Mouse (Mus musculus) gastrocnemius, postnatal 10 days (tissue): ENCODE measurements around the gene Mrpl20. TPM values are rescaled to one million over a fixed set of nuclear protein-coding genes. Genes with fewer than 3 reads are reported as not detected.
A peak's percentile ranks its signal among the peaks of the same experiment; 100 is the strongest.

Source experiments
- DNase-seq: peaks from one replicate; pipeline ENCODE4 v3.0.0; 2021; ENCODE audit warnings: mixed read lengths
- long read RNA-seq, 2 experiments: library from polyadenylated mRNA; stranded (forward); transcript quantifications; one replicate each; pipeline ENCODE4 v2.0.0; 2021
- total RNA-seq, 2 experiments: library from RNA; stranded (reverse); gene quantifications; 2 replicates each; pipeline ENCODE4 v1.2.3; 2021

Mrpl20 gene
- total RNA-seq: 10 to 100 TPM; 56.6 to 58.0 TPM
- long read RNA-seq, experiment 1, transcript Mrpl20-201 (4 exons, 764 nt): major isoform, 44 of 48 reads
- long read RNA-seq, experiment 1, partial matches to known transcripts: 0 of 48 reads
- long read RNA-seq, experiment 1, other reads (novel, unspliced or antisense): 3 of 48 reads
- long read RNA-seq, experiment 2, transcript Mrpl20-201 (4 exons, 764 nt): major isoform, 42 of 42 reads
- long read RNA-seq, experiment 2, partial matches to known transcripts: 0 of 42 reads
- long read RNA-seq, experiment 2, other reads (novel, unspliced or antisense): 0 of 42 reads

- DNase-seq: no peak
Observed at GRCm38 (mm10) chr4:155802741-155803339, at the start of gene Mrpl20. Gene Mrpl20, plus strand, starts transcription at chr4:155802878.

DNA sequence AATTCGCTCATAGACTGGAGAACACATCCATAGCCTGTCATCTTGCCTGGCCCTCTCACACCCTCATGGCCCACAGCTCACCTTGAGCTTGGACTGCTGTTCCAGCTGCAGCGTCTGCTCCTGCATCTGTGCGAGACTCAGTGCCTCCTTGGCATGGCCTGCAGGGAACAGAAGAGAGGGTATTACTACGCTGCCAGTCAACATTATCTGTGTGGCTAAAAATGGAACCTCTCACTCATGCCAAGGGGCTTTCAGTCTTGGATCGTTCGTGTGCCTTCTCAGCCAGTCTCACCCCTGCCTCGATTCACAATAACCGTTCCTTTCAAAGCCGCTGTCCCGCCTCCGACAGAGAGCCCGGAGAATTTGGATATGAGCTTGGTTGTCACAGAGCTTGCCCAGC, 45.7 kb upstream of the Mrpl20 start:
- no peak for DNase-seq

DNA sequence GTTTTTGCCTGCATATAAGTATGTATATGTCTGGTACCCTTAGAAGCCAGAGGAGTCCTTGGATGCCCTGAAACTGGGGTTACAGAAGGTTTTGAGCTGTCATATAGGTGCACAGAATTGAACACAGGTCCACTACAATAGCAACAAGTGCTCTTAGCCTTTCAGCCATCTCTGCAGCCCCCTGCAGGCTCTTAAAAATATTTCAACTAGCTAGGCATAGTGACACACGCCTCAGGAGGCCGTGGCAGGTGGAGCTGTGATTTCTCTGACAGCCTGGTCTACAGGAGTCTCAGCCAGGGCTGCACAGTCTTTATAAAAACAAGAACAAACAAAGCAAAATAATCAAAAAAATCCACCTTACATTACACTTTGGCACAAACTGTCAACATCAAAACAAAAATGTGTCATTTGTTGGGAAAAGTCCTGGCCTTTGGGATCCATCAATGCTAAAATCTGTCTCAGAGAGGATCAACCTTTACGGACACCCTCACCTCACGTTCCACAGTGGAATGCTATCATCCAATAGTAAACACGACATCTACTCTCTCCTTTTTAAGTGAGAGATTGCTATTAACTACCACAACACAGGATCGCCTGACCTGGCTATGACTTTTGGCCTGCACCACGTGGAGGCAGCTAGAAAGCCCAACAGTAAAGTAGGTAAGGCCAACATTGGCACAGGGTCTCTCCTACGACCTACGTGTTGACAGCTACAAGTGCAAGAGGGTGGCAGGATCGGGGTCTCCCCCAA, 42.6 kb upstream of the Mrpl20 start:
- DNase-seq: no peak

- DNase-seq: peak; percentile 98
Observed at GRCm38 (mm10) chr4:155760613-155761355, 41.9 kb upstream of the Mrpl20 start, which contains the start of gene Atad3a. Gene Atad3a, minus strand, starts transcription at chr4:155761093.

DNA sequence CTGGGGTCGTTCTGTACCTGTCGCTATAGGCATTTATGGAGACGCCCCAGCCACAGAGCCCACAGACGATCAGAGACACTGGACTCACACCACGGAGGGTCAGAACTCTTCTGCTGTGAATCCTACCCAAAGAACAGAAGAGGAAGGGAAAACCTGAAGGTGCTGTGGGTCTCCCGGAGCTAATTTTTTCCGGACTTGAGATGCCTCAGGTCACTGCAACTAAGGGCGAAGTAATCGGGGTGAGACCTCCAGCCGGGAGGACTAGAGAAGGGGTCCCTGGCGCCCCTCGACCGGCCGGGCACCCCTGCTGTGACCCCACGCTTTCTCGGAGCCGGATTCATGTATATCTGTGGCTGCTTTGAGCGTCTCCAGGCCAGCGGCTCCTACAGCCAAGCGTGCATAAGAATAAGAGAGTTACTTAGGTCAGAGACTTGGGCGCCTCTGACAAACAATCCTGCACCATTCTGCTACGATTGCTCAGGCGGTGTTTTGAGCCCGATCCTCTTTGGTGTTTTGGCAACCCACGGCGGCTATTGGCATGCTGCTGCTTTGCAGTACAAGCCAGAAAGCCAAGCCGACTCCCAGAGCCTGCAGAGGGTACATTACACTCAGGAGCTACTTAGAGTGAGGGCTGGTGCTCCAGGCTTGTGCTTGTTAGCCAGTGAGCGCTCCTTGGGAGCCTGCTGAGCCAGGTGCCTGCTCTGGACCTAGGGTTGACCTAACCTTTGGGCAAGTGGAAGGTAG, 41.1 kb upstream of the Mrpl20 start:
- no peak for DNase-seq

GRCm38 (mm10) chr4:155762357-155762756, 40.3 kb upstream of the Mrpl20 start:
- no peak for DNase-seq

- no peak for DNase-seq
Observed at GRCm38 (mm10) chr4:155769496-155769879, 33.2 kb upstream of the Mrpl20 start.

DNA sequence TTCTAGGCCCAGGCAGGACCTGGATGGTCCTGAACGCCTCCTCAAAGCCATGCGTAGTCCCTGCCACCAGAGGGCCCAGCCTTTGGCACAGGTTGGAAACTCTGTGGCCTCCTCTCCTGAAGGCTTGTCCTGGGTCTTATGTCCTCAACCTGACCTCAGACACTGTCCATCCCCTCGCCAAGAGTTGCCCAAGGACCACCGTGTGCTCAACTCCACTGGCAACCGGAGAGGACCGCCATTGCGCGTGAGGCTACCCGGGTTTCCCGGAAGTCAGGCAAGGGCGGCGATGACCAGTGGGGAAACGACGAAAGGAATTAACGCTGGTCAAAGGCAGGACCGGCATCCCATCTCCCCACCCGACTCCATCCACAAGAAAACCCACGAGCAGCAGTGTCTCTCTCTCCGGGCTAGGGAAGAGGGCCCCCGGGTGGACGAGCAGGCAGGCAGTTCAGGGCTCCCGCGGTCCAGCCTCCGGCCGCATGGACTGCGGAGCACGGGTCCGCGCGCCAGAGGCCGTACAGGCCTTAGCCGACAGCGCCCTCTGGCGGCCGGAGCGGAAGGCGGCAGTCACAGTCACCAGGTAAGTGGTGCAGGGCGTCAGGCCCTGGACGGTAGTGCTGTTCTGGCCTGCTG, 32.7 kb upstream of the Mrpl20 start:
- peak; percentile 94 for DNase-seq

- peak; percentile 74 for DNase-seq
Observed at GRCm38 (mm10) chr4:155770626-155771025, 32.1 kb upstream of the Mrpl20 start.

DNA sequence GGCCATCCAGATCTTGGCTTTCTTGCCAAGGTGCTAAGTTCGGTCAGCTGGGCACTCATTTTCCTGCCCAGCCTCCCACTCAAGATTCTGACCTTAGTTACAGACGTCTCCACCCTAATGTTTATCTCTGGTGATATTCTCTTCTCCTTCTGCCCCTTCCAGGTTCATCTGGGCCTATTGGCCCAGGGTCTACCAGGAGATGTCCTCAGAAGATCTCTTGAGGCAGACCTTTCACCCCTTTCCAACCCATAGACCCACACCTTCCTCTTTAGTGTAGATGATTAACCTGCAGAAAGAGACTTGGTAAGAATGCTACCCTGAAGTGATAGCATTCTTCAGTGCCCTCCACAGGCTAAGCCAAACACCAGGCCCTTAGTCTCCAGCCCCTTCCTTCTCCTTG, 31.0 kb upstream of the Mrpl20 start:
- DNase-seq: no peak

- DNase-seq: no peak
Observed at GRCm38 (mm10) chr4:155772786-155773185, 29.9 kb upstream of the Mrpl20 start.

DNA sequence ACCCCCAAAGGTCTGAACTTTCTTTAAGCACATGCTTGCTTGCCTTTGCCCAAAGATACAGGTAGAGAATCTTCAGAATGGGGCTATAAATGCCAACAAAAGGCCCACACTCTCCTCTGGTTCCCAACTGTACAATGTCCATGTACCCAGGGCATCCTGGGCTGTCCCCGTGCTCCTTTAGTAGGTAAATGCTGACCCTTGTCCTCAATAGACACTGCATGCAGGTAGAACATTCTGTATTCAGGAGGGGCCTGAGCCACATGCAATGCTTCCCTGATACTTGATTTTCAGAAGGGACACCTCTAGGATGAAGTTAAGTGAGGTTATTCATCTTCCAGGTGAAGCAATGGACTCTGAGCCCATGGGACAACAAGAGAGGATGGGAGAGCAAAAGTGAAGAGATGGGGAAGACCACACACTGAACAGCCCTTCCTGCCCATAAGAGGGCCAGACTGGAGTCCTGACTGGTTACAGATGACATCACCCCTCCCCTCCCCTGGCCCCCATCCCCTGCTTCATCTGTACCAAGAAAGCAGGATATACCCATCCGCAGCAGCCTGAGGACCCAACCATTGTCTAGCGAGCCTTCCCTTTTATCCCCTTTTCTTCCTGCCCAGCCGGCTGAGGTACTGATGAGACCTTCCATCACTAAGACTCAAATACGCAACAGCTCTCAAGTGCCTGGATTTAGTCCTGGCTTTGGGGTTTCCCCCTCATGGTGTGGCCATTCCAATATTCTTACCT, 29.2 kb upstream of the Mrpl20 start:
- no peak for DNase-seq

- DNase-seq: peak; percentile 90
Observed at GRCm38 (mm10) chr4:155774280-155774754, 28.4 kb upstream of the Mrpl20 start, which contains the start of gene Vwa1. Gene Vwa1, minus strand, starts transcription at chr4:155774698.

DNA sequence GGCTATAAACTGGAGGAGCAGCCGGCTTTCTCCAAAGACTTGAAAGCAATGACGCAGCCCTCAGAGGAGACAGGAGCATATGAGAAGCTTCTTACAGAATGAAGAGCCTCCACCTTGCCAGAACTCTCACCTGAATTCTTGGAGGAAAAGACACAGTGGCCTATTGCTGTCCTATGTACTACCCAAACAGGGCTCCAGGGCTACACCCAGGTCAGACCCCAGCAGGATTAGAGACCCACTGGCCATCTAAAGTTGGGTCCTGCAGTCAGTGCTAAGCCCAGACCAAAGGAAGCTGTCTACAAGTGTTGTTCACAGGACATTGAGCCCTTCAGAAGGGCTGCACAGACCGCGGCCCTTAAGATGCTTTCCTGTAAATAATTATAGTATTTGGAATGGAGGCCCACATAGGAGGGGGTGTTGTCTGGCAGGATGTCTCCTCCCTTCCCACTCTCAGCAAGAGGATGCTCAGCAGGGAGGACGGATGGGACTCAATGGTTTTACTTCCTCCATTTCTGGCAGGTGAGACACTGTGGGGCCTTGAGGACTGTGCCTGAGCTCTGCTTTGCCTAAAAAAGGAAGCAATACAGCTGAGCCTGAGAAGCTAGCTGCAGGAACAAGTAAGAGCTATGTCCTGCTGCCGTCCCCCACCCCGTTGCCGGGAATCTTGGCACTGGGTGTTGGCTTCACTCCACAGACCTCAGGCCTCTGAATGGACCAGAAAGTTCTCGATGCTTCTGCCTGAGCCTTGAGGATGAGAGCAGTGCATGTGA, 27.5 kb upstream of the Mrpl20 start:
- peak; percentile 69 for DNase-seq

DNA sequence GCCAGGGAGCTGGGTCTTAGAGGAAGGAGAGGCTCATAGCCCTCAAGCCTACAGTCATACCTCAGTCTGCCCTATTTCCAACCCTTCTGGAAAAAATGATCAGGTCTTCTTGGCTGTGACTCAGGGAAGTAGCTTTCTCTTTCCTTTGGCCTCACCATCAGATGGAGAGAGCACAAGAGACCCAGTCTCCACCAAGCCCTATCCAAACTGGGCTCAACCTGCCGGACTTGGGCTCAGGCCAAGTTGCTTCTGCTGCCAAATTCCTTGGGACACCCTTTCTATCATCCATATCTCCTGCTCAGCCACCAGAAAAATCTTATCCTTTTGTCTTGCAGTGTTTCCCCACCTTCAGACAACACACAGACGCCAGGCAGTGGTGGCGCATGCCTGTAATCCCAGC, 26.8 kb upstream of the Mrpl20 start:
- DNase-seq: peak; percentile 57

- DNase-seq: no peak
Observed at GRCm38 (mm10) chr4:155776704-155777335, 25.9 kb upstream of the Mrpl20 start.

DNA sequence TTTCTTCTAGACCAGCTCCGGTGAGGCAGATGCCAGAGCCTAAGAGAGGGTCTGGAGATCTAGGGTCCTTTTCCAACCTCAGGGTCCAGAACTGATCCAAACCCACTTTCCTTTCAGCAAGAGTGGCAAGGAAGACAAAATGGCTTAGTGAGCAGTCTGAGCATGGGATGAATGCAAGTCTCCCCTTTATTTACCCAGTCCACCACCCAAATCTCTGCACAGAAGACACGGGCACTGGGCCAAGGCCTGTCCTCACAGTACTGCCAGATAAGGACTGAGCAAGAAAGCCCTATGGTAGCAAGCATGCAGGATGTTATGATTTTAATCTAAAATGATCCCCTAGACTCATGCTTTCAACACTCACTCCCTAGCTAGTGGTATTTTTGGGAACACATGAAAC, 24.9 kb upstream of the Mrpl20 start:
- no peak for DNase-seq

DNA sequence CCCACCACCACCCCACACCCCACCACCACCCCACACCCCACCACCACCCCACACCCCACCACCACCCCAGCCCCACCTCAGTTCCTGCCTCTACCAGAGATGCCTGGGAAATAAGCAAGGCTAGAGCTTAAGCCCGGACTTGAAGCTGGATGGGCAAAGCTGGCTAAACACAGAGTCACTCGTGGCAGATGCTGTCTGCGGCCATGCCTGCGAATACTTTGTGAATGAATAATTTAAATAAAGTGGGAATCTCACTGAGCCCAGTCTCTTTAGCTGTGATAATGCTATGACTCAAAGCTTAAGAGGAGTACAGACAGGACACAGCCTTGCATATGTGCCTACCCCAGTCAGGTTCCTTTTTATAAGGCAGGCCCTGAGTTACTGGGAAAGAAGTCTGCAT, 23.2 kb upstream of the Mrpl20 start:
- no peak for DNase-seq

GRCm38 (mm10) chr4:155780895-155781294, 21.8 kb upstream of the Mrpl20 start:
- DNase-seq: peak; percentile 78
